Mouse (Mus musculus): ENCODE results near the gene Eif3i. TPM values are rescaled to one million over a fixed set of nuclear protein-coding genes. Genes with fewer than 3 reads are reported as not detected.

Eif3i gene
- total and polyA plus RNA-seq, 2 experiments from 2014 or later: 233 to 401 TPM

- 68% methylated on average over 4 of the region's 4 CpGs for WGBS
- Histone ChIP-seq H3K9ac (replicated peaks; ENCODE audit: low read length) (no peak overlapping the region), H3K4me2 (ENCODE audit: low read depth, low read length) (no peak overlapping the region), H3K9me3 (ENCODE audit: low read length) (no peaks in the 10 kb centered on the region), H3K36me3 (ENCODE audit: insufficient read depth, low read length) (no peaks in the 10 kb centered on the region), H3K27ac (no peak overlapping the region), H3K27me3 (ENCODE audit: insufficient read depth, low read length) (no peaks in the 10 kb centered on the region), H3K4me3 (ENCODE audit: low read length) (no peak overlapping the region), H3K4me1 (ENCODE audit: insufficient read depth, low read length) (peaks cover 4% of the 10 kb centered on the region; the same call in 1 of the 2 replicates)
- DNase-seq (ENCODE audit: low spot score) (no peak), ATAC-seq (no peak)
- no peak for TF ChIP-seq CTCF (IDR thresholded peaks at IDR 0.05; ENCODE audit: low read depth)
These were observed 56.3 kb downstream of the Eif3i start for GRCm38 (mm10) chr4:129544106-129544505.

GRCm38 (mm10) chr4:129542592-129543141 is 57.8 kb downstream of the Eif3i start, which contains the start of gene Hdac1:
TSS of gene Hdac1 (minus strand) at chr4:129542713.
- ATAC-seq (peak; percentile 99), DNase-seq (ENCODE audit: low spot score) (peak; percentile 98)
- Histone ChIP-seq H3K4me2 (ENCODE audit: low read depth, low read length) (peak within 1 kb of the TSS; percentile 80), H3K36me3 (ENCODE audit: insufficient read depth, low read length) (no peaks in the 10 kb centered on the region), H3K27ac (peak within 1 kb of the TSS; percentile 77), H3K4me3 (ENCODE audit: low read length) (peak within 1 kb of the TSS; percentile 81), H3K9me3 (ENCODE audit: low read length) (no peaks in the 10 kb centered on the region), H3K27me3 (ENCODE audit: insufficient read depth, low read length) (no peaks in the 10 kb centered on the region), H3K9ac (replicated peaks; ENCODE audit: low read length) (peak within 1 kb of the TSS; percentile 68), H3K4me1 (ENCODE audit: insufficient read depth, low read length) (peaks cover 4% of the 10 kb centered on the region; the same call in 1 of the 2 replicates)
- WGBS: under 1% methylated on average over 35 of the region's 46 CpGs
- peak; percentile 43 for TF ChIP-seq CTCF (IDR thresholded peaks at IDR 0.05; ENCODE audit: low read depth)

Small RNA genes lying within 50 kb of the gene (microRNA-seq; reads per million reads assigned to microRNA genes)
- gene Mir8119: 0 reads per million in 2 experiments

Other genes with a start within 250 kb of the Eif3i start
- gene Zbtb8a, start 222.5 kb downstream of the Eif3i start, total RNA-seq (2014; rRNA removed): 26.9 and 29.6 TPM in 2 replicates
- 14.9 and 15.3 TPM in 2 replicates for gene Zbtb8a, start 222.5 kb downstream of the Eif3i start, polyA plus RNA-seq (2015; fragmentation: Nextera tagmentation; extraction: Ambion mirVana)
- 9.7 and 15.3 TPM in 2 replicates for gene Zbtb8b, start 159.8 kb downstream of the Eif3i start, total RNA-seq (2014; rRNA removed)
- 11.3 and 12.9 TPM in 2 replicates for gene Zbtb8b, start 159.8 kb downstream of the Eif3i start, polyA plus RNA-seq (2015; fragmentation: Nextera tagmentation; extraction: Ambion mirVana)
- 55.2 and 60.6 TPM in 2 replicates for gene Bsdc1, start 139.1 kb downstream of the Eif3i start, total RNA-seq (2014; rRNA removed)
- 25.3 and 27.1 TPM in 2 replicates for gene Bsdc1, start 139.1 kb downstream of the Eif3i start, polyA plus RNA-seq (2015; fragmentation: Nextera tagmentation; extraction: Ambion mirVana)
- not detected in 2 replicates for gene Tssk3, start 109.6 kb downstream of the Eif3i start, total RNA-seq (2014; rRNA removed)
- gene Tssk3, start 109.6 kb downstream of the Eif3i start, polyA plus RNA-seq (2015; fragmentation: Nextera tagmentation; extraction: Ambion mirVana): 1.1 and 1.3 TPM in 2 replicates
- gene Fam229a, start 109.5 kb downstream of the Eif3i start, total RNA-seq (2014; rRNA removed): 3.9 TPM in 1 of 2 replicates, not detected in the other
- gene Fam229a, start 109.5 kb downstream of the Eif3i start, polyA plus RNA-seq (2015; fragmentation: Nextera tagmentation; extraction: Ambion mirVana): 3.0 and 3.1 TPM in 2 replicates
- gene Marcksl1, start 87.1 kb downstream of the Eif3i start, total RNA-seq (2014; rRNA removed): 1,438 and 1,538 TPM in 2 replicates
- gene Marcksl1, start 87.1 kb downstream of the Eif3i start, polyA plus RNA-seq (2015; fragmentation: Nextera tagmentation; extraction: Ambion mirVana): 1,583 and 1,620 TPM in 2 replicates
- gene Hdac1, start 57.9 kb downstream of the Eif3i start, total RNA-seq (2014; rRNA removed): 20.7 and 38.0 TPM in 2 replicates
- 56.6 and 62.1 TPM in 2 replicates for gene Hdac1, start 57.9 kb downstream of the Eif3i start, polyA plus RNA-seq (2015; fragmentation: Nextera tagmentation; extraction: Ambion mirVana)
- 10.1 and 12.5 TPM in 2 replicates for gene Lck, start 27.0 kb downstream of the Eif3i start, total RNA-seq (2014; rRNA removed)
- 12.2 and 13.0 TPM in 2 replicates for gene Lck, start 27.0 kb downstream of the Eif3i start, polyA plus RNA-seq (2015; fragmentation: Nextera tagmentation; extraction: Ambion mirVana)
- gene Fam167b, start 22.1 kb downstream of the Eif3i start, total RNA-seq (2014; rRNA removed): not detected in 2 replicates
- 0.33 and 0.48 TPM in 2 replicates for gene Fam167b, start 22.1 kb downstream of the Eif3i start, polyA plus RNA-seq (2015; fragmentation: Nextera tagmentation; extraction: Ambion mirVana)
- 150 and 182 TPM in 2 replicates for gene Tmem234, start within 50 bp of the Eif3i start, total RNA-seq (2014; rRNA removed)
- 216 and 221 TPM in 2 replicates for gene Tmem234, start within 50 bp of the Eif3i start, polyA plus RNA-seq (2015; fragmentation: Nextera tagmentation; extraction: Ambion mirVana)
- gene Dcdc2b, start 13.6 kb upstream of the Eif3i start, total RNA-seq (2014; rRNA removed): not detected in 2 replicates
- 4.1 TPM in 2 replicates for gene Dcdc2b, start 13.6 kb upstream of the Eif3i start, polyA plus RNA-seq (2015; fragmentation: Nextera tagmentation; extraction: Ambion mirVana)
- 11.2 and 12.0 TPM in 2 replicates for gene Iqcc, start 18.5 kb upstream of the Eif3i start, total RNA-seq (2014; rRNA removed)
- gene Iqcc, start 18.5 kb upstream of the Eif3i start, polyA plus RNA-seq (2015; fragmentation: Nextera tagmentation; extraction: Ambion mirVana): 21.0 and 21.1 TPM in 2 replicates
- 55.0 and 77.7 TPM in 2 replicates for gene Ccdc28b, start 23.3 kb upstream of the Eif3i start, total RNA-seq (2014; rRNA removed)
- 150 and 157 TPM in 2 replicates for gene Ccdc28b, start 23.3 kb upstream of the Eif3i start, polyA plus RNA-seq (2015; fragmentation: Nextera tagmentation; extraction: Ambion mirVana)
- 31.6 and 32.2 TPM in 2 replicates for gene Txlna, start 40.4 kb upstream of the Eif3i start, total RNA-seq (2014; rRNA removed)
- gene Txlna, start 40.4 kb upstream of the Eif3i start, polyA plus RNA-seq (2015; fragmentation: Nextera tagmentation; extraction: Ambion mirVana): 29.3 and 29.5 TPM in 2 replicates
- gene Kpna6, start 72.1 kb upstream of the Eif3i start, total RNA-seq (2014; rRNA removed): 61.6 and 61.8 TPM in 2 replicates
- 11.6 and 13.0 TPM in 2 replicates for gene Kpna6, start 72.1 kb upstream of the Eif3i start, polyA plus RNA-seq (2015; fragmentation: Nextera tagmentation; extraction: Ambion mirVana)
- 23.8 and 25.2 TPM in 2 replicates for gene Tmem39b, start 96.2 kb upstream of the Eif3i start, total RNA-seq (2014; rRNA removed)
- 10.5 and 12.1 TPM in 2 replicates for gene Tmem39b, start 96.2 kb upstream of the Eif3i start, polyA plus RNA-seq (2015; fragmentation: Nextera tagmentation; extraction: Ambion mirVana)
- 75.1 and 86.2 TPM in 2 replicates for gene Khdrbs1, start 141.7 kb upstream of the Eif3i start, total RNA-seq (2014; rRNA removed)
- 85.7 and 86.5 TPM in 2 replicates for gene Khdrbs1, start 141.7 kb upstream of the Eif3i start, polyA plus RNA-seq (2015; fragmentation: Nextera tagmentation; extraction: Ambion mirVana)
- 83.5 and 91.7 TPM in 2 replicates for gene Ptp4a2, start 210.6 kb upstream of the Eif3i start, total RNA-seq (2014; rRNA removed)
- 243 and 254 TPM in 2 replicates for gene Ptp4a2, start 210.6 kb upstream of the Eif3i start, polyA plus RNA-seq (2015; fragmentation: Nextera tagmentation; extraction: Ambion mirVana)

All from hindbrain, postnatal 0 days (tissue).